Mouse (Mus musculus): ENCODE measurements around the gene Klf14. TPM values are rescaled to one million over a fixed set of nuclear protein-coding genes. Genes with fewer than 3 reads are reported as not detected.

The Klf14 gene
- polyA plus RNA-seq (2015; fragmentation: Nextera tagmentation; extraction: Ambion mirVana) = 0.10 and 0.26 TPM in 2 replicates

GRCm38 (mm10) chr6:30958736-30959540 lies at the start of gene Klf14:
TSS of gene Klf14 (minus strand) at chr6:30959078.
- under 1% methylated on average over 75 of the region's 75 CpGs for WGBS
- Histone ChIP-seq H3K9ac (no peak within 1 kb of the TSS), H3K4me3 (peak within 1 kb of the TSS; percentile 45), H3K27ac (no peak within 1 kb of the TSS), H3K9me3 (peaks cover 43% of the 10 kb centered on the region), H3K4me2 (peak within 1 kb of the TSS; percentile 59), H3K4me1 (replicated peaks) (peaks cover 5% of the 10 kb centered on the region; the same call in 1 of the 2 replicates), H3K36me3 (peaks cover 13% of the 10 kb centered on the region), H3K27me3 (peaks cover 80% of the 10 kb centered on the region)
- ATAC-seq (ENCODE audit: low FRiP score) = no peak; the same call in 1 of the 2 replicates

- no peak for ATAC-seq (ENCODE audit: low FRiP score)
- H3K9ac ChIP-seq = no peak overlapping the region
These were observed 47.3 kb upstream of the Klf14 start for GRCm38 (mm10) chr6:31006111-31006600.

DNA sequence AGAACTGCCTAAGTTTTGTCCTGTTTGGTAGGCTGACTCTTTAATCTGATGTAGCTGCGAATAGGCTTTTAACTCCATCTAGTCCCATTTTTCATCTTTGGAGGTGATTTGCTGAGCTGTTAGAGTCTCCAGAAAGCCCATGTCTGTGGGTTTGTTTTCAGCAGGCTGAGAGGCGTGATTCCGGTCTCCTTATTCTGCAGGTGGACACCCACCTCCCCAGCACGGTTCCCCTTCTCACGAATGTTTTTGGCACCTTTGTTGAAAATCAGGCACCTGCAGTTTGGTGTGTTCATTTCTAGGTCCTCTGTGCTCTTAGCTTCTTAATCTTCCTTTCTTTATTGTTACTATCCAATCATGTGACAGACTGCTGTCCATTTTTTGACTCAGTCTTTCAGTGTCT lies 27.5 kb upstream of the Klf14 start:
- no peak for ATAC-seq (ENCODE audit: low FRiP score)
- 91% methylated on average over 5 of the region's 5 CpGs for WGBS
- no peak overlapping the region for H3K4me3 ChIP-seq

More at GRCm38 (mm10) chr6:31006111-31006600, 47.3 kb upstream of the Klf14 start:
- peaks cover 2% of the 10 kb centered on the region; the same call in 1 of the 2 replicates for H3K9me3 ChIP-seq
- H3K4me3 ChIP-seq = no peak overlapping the region
- H3K4me2 ChIP-seq = no peak overlapping the region
- H3K36me3 ChIP-seq = no peaks in the 10 kb centered on the region
- H3K27ac ChIP-seq = no peak overlapping the region
- WGBS = 69% methylated on average over 6 of the region's 6 CpGs
- no peaks in the 10 kb centered on the region for H3K27me3 ChIP-seq
- H3K4me1 ChIP-seq (replicated peaks) = peaks cover under 1% of the 10 kb centered on the region; the same call in 1 of the 2 replicates

DNA sequence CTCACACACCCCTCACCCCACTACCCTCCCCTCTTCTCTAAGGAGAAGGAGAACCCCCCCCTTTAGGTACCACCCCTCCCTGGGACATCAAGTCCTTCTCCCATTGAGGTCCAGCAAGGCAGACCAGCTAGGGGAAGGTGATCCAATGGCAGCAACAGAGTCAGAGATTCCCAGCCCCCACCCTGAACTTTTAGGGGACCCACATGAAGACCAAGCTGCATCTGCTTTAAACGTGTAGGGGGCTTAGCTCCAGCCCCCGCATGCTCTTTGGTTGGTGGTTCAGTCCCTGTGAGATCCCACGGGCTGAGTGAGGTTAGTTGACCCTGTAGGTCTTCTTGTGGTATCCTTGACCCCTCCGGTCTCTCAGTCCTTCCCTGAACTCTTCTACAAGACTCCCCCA lies 24.1 kb upstream of the Klf14 start:
- Histone ChIP-seq H3K4me3 (no peak overlapping the region), H3K4me1 (replicated peaks) (0 out of 2 replicates have a peak, but pooled peaks cover 2% of the 10 kb centered on the region), H3K9me3 (no peaks in the 10 kb centered on the region), H3K9ac (no peak overlapping the region), H3K27ac (no peak overlapping the region), H3K36me3 (no peaks in the 10 kb centered on the region), H3K27me3 (0 out of 2 replicates have a peak, but pooled peaks cover 6% of the 10 kb centered on the region), H3K4me2 (no peak overlapping the region)
- 74% methylated on average over 4 of the region's 4 CpGs for WGBS
- no peak for ATAC-seq (ENCODE audit: low FRiP score)

More for the DNA sequence above, 27.5 kb upstream of the Klf14 start:
- no peak overlapping the region for H3K9ac ChIP-seq
- no peak overlapping the region for H3K27ac ChIP-seq
- no peaks in the 10 kb centered on the region for H3K9me3 ChIP-seq
- H3K36me3 ChIP-seq = no peaks in the 10 kb centered on the region
- no peak overlapping the region for H3K4me2 ChIP-seq
- H3K27me3 ChIP-seq = no peaks in the 10 kb centered on the region
- 0 out of 2 replicates have a peak, but pooled peaks cover 2% of the 10 kb centered on the region for H3K4me1 ChIP-seq (replicated peaks)

GRCm38 (mm10) chr6:30982372-30982980 lies 23.6 kb upstream of the Klf14 start:
- 0 out of 2 replicates have a peak overlapping the region, but pooled peaks have one; percentile 39 for H3K9ac ChIP-seq
- ATAC-seq (ENCODE audit: low FRiP score) = no peak

GRCm38 (mm10) chr6:30981351-30981750 lies 22.5 kb upstream of the Klf14 start:
- Histone ChIP-seq H3K4me3 (no peak overlapping the region), H3K9me3 (no peaks in the 10 kb centered on the region), H3K4me1 (replicated peaks) (0 out of 2 replicates have a peak, but pooled peaks cover 2% of the 10 kb centered on the region), H3K27me3 (0 out of 2 replicates have a peak, but pooled peaks cover 6% of the 10 kb centered on the region), H3K27ac (no peak overlapping the region), H3K36me3 (no peaks in the 10 kb centered on the region), H3K9ac (no peak overlapping the region), H3K4me2 (no peak overlapping the region)
- 83% methylated on average over 5 of the region's 5 CpGs for WGBS
- ATAC-seq (ENCODE audit: low FRiP score) = no peak

More at GRCm38 (mm10) chr6:30982372-30982980, 23.6 kb upstream of the Klf14 start:
- 0 out of 2 replicates have a peak, but pooled peaks cover 6% of the 10 kb centered on the region for H3K27me3 ChIP-seq
- WGBS = 24% methylated on average over 13 of the region's 13 CpGs
- 0 out of 2 replicates have a peak, but pooled peaks cover 2% of the 10 kb centered on the region for H3K4me1 ChIP-seq (replicated peaks)
- H3K4me2 ChIP-seq = peak overlapping the region; percentile 48
- no peaks in the 10 kb centered on the region for H3K36me3 ChIP-seq
- H3K4me3 ChIP-seq = peak overlapping the region; percentile 23
- no peaks in the 10 kb centered on the region for H3K9me3 ChIP-seq
- no peak overlapping the region for H3K27ac ChIP-seq

- WGBS = 85% methylated on average over 1 of the region's 1 CpGs
- H3K36me3 ChIP-seq = no peaks in the 10 kb centered on the region
- ATAC-seq (ENCODE audit: low FRiP score) = no peak
- no peak overlapping the region for H3K9ac ChIP-seq
- 0 out of 2 replicates have a peak, but pooled peaks cover 2% of the 10 kb centered on the region for H3K4me1 ChIP-seq (replicated peaks)
- H3K27ac ChIP-seq = no peak overlapping the region
- H3K4me3 ChIP-seq = no peak overlapping the region
- H3K9me3 ChIP-seq = no peaks in the 10 kb centered on the region
- H3K4me2 ChIP-seq = no peak overlapping the region
- H3K27me3 ChIP-seq = 0 out of 2 replicates have a peak, but pooled peaks cover 6% of the 10 kb centered on the region
These were observed 19.7 kb upstream of the Klf14 start for GRCm38 (mm10) chr6:30978615-30979014.

GRCm38 (mm10) chr6:30972121-30972520 lies 13.2 kb upstream of the Klf14 start:
- no peak overlapping the region for H3K9ac ChIP-seq
- WGBS = 59% methylated on average over 1 of the region's 1 CpGs
- no peak overlapping the region for H3K4me2 ChIP-seq
- ATAC-seq (ENCODE audit: low FRiP score) = no peak
- H3K4me3 ChIP-seq = no peak overlapping the region
- no peaks in the 10 kb centered on the region for H3K9me3 ChIP-seq
- no peaks in the 10 kb centered on the region for H3K4me1 ChIP-seq (replicated peaks)
- H3K27me3 ChIP-seq = peaks cover 6% of the 10 kb centered on the region; the same call in 1 of the 2 replicates
- no peaks in the 10 kb centered on the region for H3K36me3 ChIP-seq
- no peak overlapping the region for H3K27ac ChIP-seq

- no peak overlapping the region for H3K27ac ChIP-seq
- peaks cover 43% of the 10 kb centered on the region for H3K9me3 ChIP-seq
- H3K4me2 ChIP-seq = peak overlapping the region; percentile 59
- H3K36me3 ChIP-seq = peaks cover 13% of the 10 kb centered on the region
- peaks cover 5% of the 10 kb centered on the region; the same call in 1 of the 2 replicates for H3K4me1 ChIP-seq (replicated peaks)
- H3K27me3 ChIP-seq = peaks cover 72% of the 10 kb centered on the region
- no peak for ATAC-seq (ENCODE audit: low FRiP score)
- H3K4me3 ChIP-seq = peak overlapping the region; percentile 45
- no peak overlapping the region for H3K9ac ChIP-seq
- 2% methylated on average over 84 of the region's 84 CpGs for WGBS
These were observed 818 bp downstream of the Klf14 start for GRCm38 (mm10) chr6:30957784-30958735.

DNA sequence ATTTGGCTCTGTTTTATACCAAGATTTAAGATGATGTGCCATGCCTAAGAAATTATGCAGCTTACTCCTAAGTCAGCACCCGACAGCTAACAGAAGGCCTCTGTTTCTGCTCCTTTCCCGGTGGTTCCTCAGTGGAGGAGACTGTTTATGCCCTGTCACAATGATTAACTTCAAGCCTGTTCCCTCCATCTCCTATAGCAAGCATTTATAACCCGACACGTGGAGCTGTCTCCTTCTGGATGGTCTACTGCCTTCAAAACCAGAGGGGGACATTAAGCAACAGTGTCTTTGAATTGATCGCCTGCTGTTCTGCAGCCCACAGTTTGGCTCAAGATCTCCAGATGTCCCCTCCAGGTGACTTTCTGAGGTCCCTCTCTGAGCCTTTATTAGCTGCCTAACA lies 19.6 kb downstream of the Klf14 start:
- no peak overlapping the region for H3K4me3 ChIP-seq
- 63% methylated on average over 5 of the region's 5 CpGs for WGBS
- no peaks in the 10 kb centered on the region for H3K36me3 ChIP-seq
- no peak for ATAC-seq (ENCODE audit: low FRiP score)
- no peak overlapping the region for H3K27ac ChIP-seq
- no peak overlapping the region for H3K9ac ChIP-seq
- no peak overlapping the region for H3K4me2 ChIP-seq
- H3K27me3 ChIP-seq = no peaks in the 10 kb centered on the region
- H3K9me3 ChIP-seq = no peaks in the 10 kb centered on the region
- H3K4me1 ChIP-seq (replicated peaks) = no peaks in the 10 kb centered on the region

- Histone ChIP-seq H3K27me3 (no peaks in the 10 kb centered on the region), H3K9me3 (no peaks in the 10 kb centered on the region; the same call in 1 of the 2 replicates), H3K4me1 (replicated peaks) (peaks cover 5% of the 10 kb centered on the region), H3K36me3 (no peaks in the 10 kb centered on the region), H3K9ac (no peak overlapping the region), H3K4me3 (no peak overlapping the region), H3K27ac (no peak overlapping the region), H3K4me2 (no peak overlapping the region)
- no peak for ATAC-seq (ENCODE audit: low FRiP score)
- WGBS = 45% methylated on average over 2 of the region's 2 CpGs
These were observed 36.1 kb downstream of the Klf14 start for GRCm38 (mm10) chr6:30922821-30923220.

Measured in hindbrain, embryonic 13.5 days (tissue).